Mouse (Mus musculus): ENCODE measurements at regions not wholly inside any gene's neighbourhood (a gene's known extent, or its start where the extent isn't known, plus 50 kb on each side); places are given as distances from the start of the nearest gene placed in this dataset.
A peak's percentile ranks its signal among the peaks of the same experiment; 100 is the strongest.

DNA sequence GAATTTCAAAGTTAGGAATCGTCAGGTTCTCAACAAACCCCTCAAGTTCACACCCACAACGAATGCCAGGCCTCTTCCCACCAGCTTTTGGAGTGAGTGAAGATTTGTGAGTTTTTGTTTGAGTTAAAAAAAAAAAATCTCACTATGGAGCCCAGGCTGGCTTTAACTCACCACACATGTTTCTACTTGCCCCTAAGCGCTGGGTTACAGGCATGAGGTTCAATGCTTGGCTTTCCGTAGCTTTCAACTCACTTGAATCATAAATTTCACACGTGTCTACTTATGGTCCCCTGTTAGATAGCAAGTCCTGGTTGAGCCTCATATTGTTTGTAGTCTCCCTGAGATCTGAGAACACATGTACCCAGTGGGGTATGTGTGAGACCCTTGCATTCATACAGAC is 122.8 kb upstream of the Efna5 start:
- no peak for DNase-seq (ENCODE audit: low spot score in 2 of 2)

DNA sequence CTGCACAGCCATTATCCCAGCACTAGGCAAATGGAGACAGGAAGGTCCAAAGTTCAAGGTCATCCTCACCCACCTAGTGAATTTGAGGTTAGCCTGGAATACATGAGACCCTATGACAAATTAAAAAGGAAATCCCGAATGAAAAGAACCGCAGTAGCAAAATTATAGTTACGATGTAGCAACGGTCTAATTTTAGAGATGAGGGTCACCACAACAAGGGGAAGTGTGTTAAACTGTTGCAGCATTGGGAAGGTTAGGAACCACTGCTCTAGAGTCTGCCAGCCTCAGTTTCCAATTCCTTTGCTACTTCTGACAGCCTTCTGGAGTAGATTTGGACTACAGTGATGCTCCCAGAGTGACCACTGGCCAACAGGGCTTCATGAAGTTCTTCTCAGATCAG is 121.6 kb upstream of the Efna5 start:
- DNase-seq (ENCODE audit: low spot score in 2 of 2) = no peak

- no peak for DNase-seq (ENCODE audit: low spot score in 2 of 2)
Measured at GRCm38 (mm10) chr17:63001898-63002297, 120.8 kb upstream of the Efna5 start.

DNA sequence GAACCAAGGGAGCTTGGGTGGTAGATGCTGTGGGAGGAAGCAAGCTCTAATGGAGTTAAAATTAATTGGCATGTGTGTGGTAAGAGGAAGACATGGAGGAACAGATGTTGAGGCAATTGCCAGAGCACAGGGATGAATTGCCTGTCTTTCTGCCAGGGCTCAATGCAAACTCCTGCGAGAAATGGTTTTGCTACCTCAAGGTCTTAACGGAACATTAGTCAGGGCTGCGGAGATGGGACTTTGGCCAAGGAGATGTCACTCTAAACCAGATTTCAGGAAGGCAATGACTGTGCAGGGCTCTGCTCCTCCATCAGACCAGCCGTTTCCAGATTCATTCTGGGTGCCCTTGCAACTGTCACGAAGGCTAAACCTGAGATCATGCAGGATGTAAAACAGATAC is 116.6 kb upstream of the Efna5 start:
- peak in 1 of 2 experiments; percentile 60 for DNase-seq (ENCODE audit: low spot score in 2 of 2)

- no peak for DNase-seq (ENCODE audit: low spot score in 2 of 2)
Measured at GRCm38 (mm10) chr17:62995316-62995715, 114.2 kb upstream of the Efna5 start.

GRCm38 (mm10) chr17:62992977-62993376 is 111.9 kb upstream of the Efna5 start:
- DNase-seq (ENCODE audit: low spot score in 2 of 2) = no peak

- no peak for DNase-seq (ENCODE audit: low spot score in 2 of 2)
Measured at GRCm38 (mm10) chr17:62986304-62986703, 105.2 kb upstream of the Efna5 start.

DNA sequence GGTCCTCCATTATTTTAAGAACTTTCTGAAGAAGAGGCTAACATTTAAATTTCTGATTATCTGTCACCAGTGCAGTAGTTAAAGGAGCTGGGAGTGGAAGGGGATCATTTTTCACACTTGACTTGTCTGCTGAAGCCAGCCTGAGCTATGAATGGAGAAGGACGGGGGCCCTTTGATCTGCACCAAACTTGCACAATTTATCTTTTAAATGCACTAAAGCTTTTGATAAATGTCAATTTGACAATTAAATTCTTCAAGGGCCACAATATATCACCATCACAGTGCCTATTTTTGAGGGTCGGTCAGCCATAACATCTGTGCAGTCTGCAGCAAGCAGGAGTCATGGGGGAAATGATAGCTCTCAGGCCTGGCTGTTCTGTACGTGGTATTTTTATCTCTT is 99.2 kb upstream of the Efna5 start:
- no peak for DNase-seq (ENCODE audit: low spot score in 2 of 2)

DNA sequence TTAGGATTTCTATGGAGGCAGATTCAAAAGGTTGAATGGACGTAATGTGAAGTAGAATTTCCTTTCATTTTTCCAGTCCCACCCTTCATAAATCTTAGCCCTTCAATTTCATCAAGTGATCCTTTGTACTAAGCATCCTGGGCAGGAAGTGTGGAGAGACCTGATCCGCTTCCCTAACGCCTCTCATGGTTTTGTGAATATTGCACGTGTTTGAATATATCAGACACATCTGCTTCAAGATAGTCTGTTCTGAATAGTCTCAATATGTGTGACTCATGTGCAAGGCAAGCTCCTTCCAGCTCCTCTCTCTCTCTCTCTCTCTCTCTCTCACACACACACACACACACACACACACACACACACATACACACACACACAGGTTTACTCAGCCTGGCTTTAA is 96.4 kb upstream of the Efna5 start:
- no peak for DNase-seq (ENCODE audit: low spot score in 2 of 2)

- no peak for DNase-seq (ENCODE audit: low spot score in 2 of 2)
Measured at GRCm38 (mm10) chr17:62977136-62977535, 96.0 kb upstream of the Efna5 start.

DNA sequence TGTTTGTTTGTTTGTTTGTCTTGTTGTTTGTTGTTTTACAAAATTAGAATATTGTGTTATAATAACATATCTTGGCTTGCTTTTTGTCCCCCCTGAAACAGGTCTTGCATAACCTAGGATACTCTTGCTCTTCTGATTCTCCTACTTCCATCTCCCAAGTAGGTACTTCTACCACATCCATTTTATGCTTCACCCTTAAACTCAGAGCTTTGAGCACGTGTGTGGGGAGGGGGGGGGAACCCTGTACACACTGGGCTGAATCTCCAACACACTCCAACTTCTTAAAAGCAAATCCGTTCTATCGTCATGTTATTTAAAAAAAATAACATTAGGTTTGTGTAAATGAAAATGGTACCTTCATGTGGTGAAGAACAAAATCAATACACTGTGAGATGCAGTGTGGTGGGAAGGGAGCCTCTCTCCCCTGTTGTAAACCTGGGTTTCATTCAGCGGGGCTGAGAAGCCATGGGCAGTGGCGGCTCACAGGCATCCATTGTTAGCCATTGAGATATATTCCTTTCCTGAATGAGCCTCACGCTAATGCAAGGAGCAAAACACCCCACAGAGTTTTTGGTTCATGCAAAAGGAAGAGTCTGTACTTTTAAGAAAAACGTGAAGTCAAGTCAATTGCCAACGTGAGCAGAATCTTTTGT is 93.6 kb upstream of the Efna5 start:
- DNase-seq (ENCODE audit: low spot score in 2 of 2) = no peak

DNA sequence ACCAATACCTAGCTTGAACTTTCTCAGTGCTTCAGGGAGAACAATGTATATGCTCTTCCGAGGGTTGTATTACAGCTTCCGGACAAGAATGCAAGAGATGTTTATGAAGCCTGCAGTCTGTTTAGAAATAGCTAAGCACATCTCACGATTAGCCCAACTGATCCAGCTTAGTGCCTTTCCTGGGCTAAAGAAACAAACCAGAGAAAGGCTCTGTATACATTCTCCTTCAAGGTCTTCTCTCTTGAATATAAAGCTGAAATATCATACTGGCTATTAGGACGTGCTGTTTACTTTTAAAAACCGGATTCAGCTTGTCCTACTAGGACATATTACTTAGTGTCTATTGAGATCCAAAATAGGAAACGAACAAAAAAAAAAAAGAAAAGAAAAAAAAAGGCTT is 87.9 kb upstream of the Efna5 start:
- no peak for DNase-seq (ENCODE audit: low spot score in 2 of 2)

GRCm38 (mm10) chr17:62963824-62964223 is 82.7 kb upstream of the Efna5 start:
- DNase-seq (ENCODE audit: low spot score in 2 of 2) = no peak

DNA sequence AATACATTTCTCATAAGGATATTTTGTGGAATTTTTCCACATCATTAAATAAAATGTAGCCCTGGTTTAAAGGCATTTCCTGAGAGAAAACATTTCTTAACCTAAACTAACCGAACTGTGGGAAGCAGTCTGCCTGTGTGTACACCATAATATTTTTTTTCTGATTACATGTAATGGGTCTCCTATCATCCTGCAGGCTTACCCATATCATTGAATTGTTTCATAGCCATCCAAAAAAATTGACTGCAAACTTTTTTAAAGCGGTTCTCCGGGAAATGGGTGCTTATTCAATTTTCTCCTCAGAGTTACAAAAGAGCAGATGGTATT is 81.1 kb upstream of the Efna5 start:
- no peak for DNase-seq (ENCODE audit: low spot score in 2 of 2)

DNA sequence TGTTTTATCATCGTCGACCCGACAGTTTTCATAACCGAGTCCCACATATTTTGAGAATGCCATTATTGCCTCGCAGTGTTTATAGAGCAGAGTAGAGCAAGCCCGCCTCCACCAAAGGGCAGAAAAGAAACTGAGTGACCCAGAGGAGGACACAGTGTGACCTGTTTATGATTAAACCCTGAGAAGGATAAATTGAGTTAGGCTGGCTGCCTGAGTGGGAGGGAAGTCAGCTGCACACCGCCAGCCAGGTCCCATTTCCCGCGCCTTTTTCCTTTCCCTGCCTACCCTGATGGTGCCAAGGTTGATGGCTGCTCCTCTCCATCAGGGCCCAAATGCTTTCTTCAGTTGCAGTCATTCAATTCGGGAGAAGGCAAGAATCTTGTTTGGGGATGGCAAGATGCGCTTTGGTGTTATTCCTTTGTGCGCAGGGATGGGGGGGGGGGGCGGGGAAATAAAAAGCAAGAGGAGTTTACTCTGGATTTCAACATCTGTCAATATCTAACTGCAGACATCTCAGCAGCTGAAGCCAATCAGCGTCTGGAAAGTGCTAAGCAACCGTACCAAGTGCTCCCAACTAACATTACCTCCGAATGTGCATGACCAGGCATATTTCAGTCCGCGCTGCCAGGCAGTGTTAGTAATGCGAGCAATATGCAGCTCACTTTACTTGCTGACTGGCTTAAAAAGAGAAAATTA is 80.6 kb upstream of the Efna5 start:
- no peak for DNase-seq (ENCODE audit: low spot score in 2 of 2)

GRCm38 (mm10) chr17:62959146-62959545 is 78.0 kb upstream of the Efna5 start:
- DNase-seq (ENCODE audit: low spot score in 2 of 2) = no peak

- no peak for DNase-seq (ENCODE audit: low spot score in 2 of 2)
Measured at GRCm38 (mm10) chr17:62947537-62948193, 66.5 kb upstream of the Efna5 start.

- DNase-seq (ENCODE audit: low spot score in 2 of 2) = no peak
Measured at GRCm38 (mm10) chr17:62940573-62941252, 59.6 kb upstream of the Efna5 start.

- no peak for DNase-seq (ENCODE audit: low spot score in 2 of 2)
Measured at GRCm38 (mm10) chr17:62939930-62940572, 58.9 kb upstream of the Efna5 start.

- DNase-seq (ENCODE audit: low spot score in 2 of 2) = no peak
Measured at GRCm38 (mm10) chr17:62939171-62939570, 58.1 kb upstream of the Efna5 start.
